Mouse (Mus musculus): ENCODE data around the gene Zfp454.

Gene Zfp454

GRCm38 (mm10) chr11:50887390-50888128 lies at the start of gene Zfp454:
TSS of gene Zfp454 (minus strand) at chr11:50887651.
- DNase-seq (ENCODE audit: low spot score in 2 of 2) = peak; percentile 79 to 82

- no peak for DNase-seq (ENCODE audit: low spot score in 2 of 2)
These were observed 44.6 kb upstream of the Zfp454 start for GRCm38 (mm10) chr11:50932040-50932439.

- peak; percentile 70 to 77 for DNase-seq (ENCODE audit: low spot score in 2 of 2)
These were observed 44.0 kb upstream of the Zfp454 start, which contains the start of gene Zfp354b for GRCm38 (mm10) chr11:50931451-50931866. TSS of gene Zfp354b (minus strand) at chr11:50931633.

DNA sequence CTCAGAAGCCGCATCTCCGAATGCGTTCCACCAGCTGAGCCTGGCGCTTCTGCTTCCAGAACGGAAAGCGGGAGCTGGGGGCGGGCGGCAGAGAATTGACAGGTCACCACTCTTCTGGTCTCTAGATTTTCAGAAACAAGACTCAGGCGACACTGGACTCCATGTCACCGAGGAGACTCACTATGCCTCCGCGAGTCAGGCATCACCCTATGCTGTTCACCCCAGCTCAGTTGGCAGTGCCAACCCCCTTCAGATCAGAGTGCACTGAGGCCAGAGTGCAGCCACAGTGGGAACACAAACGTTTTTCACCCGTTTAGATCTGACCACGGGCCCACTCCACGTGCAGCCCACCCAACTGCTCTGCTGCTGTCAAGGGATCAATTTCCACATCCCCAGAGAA lies 43.6 kb upstream of the Zfp454 start:
- DNase-seq (ENCODE audit: low spot score in 2 of 2) = no peak

GRCm38 (mm10) chr11:50930469-50931014 lies 43.1 kb upstream of the Zfp454 start:
- peak in 1 of 2 experiments; percentile 16 for DNase-seq (ENCODE audit: low spot score in 2 of 2)

DNA sequence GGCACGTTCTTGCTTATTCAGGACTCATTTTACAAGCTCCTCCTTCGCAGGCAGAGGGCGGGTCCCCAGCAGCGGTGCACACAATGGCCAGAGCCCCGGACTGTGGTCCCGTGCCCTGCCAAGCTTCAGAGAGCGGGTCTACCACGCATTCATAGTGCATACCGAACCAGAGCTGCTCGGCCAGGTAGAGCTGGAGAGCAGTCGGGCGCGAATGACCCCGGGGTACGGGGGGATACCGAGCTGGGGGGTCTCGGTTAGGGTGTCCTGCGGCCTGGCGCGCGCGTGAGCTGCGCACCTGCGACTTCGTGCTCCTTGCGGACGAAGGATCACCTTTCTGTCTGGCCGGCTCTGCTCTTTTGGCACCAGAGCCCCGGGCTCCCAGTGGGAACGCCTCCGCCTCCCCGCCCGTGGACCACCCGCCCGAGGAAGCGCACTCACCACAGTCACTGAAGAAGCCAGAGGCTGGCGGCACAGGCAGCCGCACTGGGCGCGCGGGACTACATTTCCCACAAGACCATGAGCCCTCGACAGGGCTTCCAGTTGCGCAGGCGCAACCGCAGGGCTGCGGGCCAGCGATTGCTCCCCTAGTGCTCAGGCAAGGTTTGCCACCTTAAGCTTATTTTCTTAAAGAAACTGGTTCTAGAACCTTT lies 28.3 kb upstream of the Zfp454 start, which contains the start of gene Zfp2:
Gene Zfp2, minus strand, starts transcription at position 495 of the 650 bp plus-strand sequence.
- DNase-seq (ENCODE audit: low spot score in 2 of 2) = peak; percentile 85 to 90

DNA sequence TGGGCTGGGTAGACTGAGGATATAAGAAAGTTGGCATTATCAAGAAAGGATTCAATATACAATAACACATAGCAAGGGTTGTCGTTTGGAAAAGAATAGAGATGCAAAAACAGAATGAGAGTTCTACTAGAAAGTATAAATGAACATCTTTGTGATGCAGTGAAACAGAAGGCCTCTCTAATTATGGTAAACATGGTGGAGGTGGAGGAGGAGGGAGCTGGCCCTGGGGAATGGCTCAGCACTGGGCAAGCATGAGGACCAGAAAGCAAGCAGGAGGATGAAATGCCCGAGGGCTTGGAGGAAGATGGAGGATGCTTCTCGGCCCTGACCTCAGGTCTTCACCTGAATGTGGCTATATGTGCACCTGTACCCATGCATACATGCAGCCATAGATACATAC lies 27.0 kb upstream of the Zfp454 start:
- peak in 1 of 2 experiments; percentile 17 for DNase-seq (ENCODE audit: low spot score in 2 of 2)

- DNase-seq (ENCODE audit: low spot score in 2 of 2) = peak in 1 of 2 experiments; percentile 40
These were observed 25.9 kb upstream of the Zfp454 start for GRCm38 (mm10) chr11:50913301-50913700.

DNA sequence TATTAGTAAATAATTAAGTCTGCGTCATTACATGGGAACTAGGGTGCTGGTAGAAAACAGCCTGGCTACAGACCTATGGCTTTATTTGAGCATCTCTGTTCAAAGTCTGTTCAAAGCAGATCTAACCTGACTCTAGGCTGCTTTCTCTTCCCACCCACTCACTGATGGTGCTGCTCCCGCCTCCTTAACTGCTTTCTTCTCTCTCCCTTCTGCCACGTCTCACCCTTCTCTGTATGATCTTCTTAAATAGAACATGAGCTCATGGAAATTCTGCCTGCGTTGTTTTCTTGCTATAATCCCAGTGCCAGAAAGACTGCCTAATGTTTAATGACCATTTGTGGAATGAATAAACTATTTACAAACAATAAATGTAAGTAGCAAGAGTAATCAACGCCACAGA lies 20.7 kb upstream of the Zfp454 start:
- DNase-seq (ENCODE audit: low spot score in 2 of 2) = no peak

DNA sequence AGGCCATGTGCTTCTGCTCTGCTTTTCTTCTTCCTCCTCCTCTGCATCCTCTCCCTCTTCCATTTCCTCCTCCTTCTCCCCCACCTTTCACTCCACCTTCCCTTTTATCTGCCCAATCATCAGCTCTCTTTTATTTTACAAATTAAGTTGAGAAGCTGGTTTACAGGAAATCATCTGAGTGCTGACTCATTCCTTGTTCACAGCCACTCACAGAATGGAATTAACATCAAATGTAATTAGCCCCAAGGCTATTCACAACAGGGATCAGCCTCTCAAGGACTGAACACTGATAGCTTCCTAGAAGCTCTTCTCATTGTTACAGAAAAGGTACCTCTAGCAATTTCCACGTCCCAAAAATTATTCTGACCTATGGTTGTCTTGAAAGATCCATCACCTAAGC lies 9.9 kb upstream of the Zfp454 start:
- no peak for DNase-seq (ENCODE audit: low spot score in 2 of 2)

GRCm38 (mm10) chr11:50892441-50892840 lies 5.0 kb upstream of the Zfp454 start:
- no peak for DNase-seq (ENCODE audit: low spot score in 2 of 2)

DNA sequence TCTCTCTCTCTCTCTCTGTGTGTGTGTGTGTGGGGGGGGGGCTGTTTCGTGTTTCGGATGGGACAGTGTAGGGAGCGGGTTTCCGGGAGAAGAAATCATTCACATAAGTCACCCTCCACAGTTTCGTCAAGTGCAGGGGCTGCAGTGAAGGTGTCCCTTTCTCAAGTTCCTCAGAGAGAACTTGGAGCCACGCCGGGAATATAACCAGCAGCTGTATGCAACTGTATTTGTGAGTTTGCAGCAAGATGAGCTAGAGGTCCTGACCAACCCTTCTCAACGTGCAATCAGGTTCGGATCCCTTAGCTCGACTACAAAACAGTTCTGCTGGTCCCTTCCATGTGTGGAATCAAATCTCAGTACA lies 538 bp downstream of the Zfp454 start:
- no peak for DNase-seq (ENCODE audit: low spot score in 2 of 2)

GRCm38 (mm10) chr11:50886231-50886932 lies 1.1 kb downstream of the Zfp454 start:
- DNase-seq (ENCODE audit: low spot score in 2 of 2) = no peak

DNA sequence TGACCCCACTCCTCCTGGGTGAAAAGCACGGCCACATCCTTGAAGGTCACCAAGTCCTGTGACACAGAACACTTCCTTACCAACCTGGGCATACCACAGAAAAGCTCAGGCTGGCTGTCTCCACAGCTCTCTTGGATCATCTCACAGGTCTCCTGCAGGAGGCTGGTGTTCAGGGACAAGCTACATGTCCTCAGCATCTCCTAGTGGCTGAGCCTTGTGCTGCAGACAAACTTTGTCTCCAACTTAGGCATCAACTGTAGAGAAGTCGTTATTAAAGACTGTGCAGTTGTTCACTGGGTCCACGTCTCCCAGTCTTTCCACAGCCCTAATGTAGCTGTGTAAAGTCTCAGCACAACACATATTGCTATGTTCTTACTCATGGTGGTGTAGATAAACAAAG lies 3.7 kb downstream of the Zfp454 start:
- DNase-seq (ENCODE audit: low spot score in 2 of 2) = no peak

GRCm38 (mm10) chr11:50878641-50879040 lies 8.8 kb downstream of the Zfp454 start:
- no peak for DNase-seq (ENCODE audit: low spot score in 2 of 2)

- DNase-seq (ENCODE audit: low spot score in 2 of 2) = no peak
These were observed 36.4 kb downstream of the Zfp454 start for GRCm38 (mm10) chr11:50850989-50851601.

DNA sequence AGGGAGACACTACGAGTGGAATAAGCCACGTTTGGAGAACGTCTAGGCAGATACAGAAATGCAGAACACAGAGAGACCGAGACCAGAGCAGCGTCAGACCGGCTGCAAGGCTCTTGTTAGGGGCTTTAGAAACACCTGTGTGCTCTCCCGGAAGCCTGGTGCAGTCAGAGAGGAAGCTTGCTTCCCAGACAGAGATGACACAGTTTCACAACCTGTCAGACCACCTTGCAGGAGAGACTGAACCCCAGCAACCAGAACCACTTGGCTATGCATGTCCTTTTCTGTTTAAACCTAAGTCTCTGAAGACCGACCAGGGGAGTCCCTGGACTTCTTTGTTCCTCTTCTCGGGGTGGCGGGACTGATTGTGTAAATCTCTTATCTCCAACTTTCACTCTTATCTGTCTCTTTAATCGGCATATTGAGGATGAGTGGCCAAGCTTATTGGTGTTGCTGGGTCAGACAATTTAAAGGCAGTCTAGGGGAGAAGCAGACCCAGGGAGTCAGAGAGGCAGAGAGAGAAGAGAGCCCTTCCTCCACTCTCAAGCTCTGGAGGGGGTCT lies 37.2 kb downstream of the Zfp454 start, which contains the start of gene Grm6:
Gene Grm6, plus strand, starts transcription at position 509 of the 559 bp plus-strand sequence.
- DNase-seq (ENCODE audit: low spot score in 2 of 2) = no peak

- no peak for DNase-seq (ENCODE audit: low spot score in 2 of 2)
These were observed 38.1 kb downstream of the Zfp454 start for GRCm38 (mm10) chr11:50849310-50849709.

GRCm38 (mm10) chr11:50848520-50849137 lies 38.8 kb downstream of the Zfp454 start:
- DNase-seq (ENCODE audit: low spot score in 2 of 2) = no peak

GRCm38 (mm10) chr11:50847047-50847446 lies 40.4 kb downstream of the Zfp454 start:
- DNase-seq (ENCODE audit: low spot score in 2 of 2) = no peak

DNA sequence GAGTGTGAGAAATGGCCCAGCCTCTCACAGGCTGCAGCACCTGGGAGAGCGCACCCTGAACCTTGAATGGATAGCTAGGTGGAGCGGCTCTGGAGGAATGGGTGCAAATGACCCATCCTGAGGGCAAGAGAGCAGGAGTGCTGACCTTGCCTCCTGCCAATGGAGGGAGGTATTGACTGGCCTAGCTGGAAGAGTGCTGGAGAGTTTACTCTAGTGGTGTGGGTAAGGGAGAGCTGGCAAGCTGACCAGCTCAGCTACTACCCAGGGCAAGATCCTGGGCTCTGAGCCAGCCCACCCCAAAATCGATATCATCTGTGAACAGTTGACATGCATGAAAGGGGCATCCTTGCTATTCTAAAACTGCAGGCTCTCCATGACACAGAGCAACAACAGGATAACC lies 41.5 kb downstream of the Zfp454 start:
- no peak for DNase-seq (ENCODE audit: low spot score in 2 of 2)
